Mouse (Mus musculus): Measurements from ENCODE around the gene Spata20. TPM values are rescaled to one million over a fixed set of nuclear protein-coding genes. Genes with fewer than 3 reads are reported as not detected.

The Spata20 gene
- polyA plus RNA-seq, 1 experiment: 1,087 TPM

DNA sequence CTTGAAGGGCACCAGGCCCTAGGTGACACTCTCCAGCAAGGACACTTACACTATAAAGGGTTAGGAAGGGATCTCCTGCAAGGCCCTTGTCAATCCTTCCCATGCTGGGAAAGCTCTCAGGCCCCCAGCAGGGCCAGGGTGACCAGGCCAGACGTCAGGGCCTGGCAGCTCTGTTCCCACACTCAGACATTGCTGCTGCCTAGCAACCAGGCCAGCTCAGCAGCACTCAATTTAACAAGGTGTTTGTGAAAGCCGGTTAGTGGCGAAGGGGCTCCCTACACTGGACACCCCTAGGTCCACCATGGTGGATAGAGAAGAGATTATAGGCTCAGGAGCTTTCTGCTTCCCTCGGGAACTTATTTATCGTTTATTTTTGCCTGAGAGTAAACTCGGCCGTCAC is 44.9 kb downstream of the Spata20 start:
- TF ChIP-seq CTCF (IDR thresholded peaks at IDR 0.05; ENCODE audit: control insufficient read depth, insufficient read depth, insufficient replicate concordance, low read depth, low read length): no peak
- TF ChIP-seq POLR2A (IDR thresholded peaks at IDR 0.05; ENCODE audit: control insufficient read depth, low read depth, low read length): no peak
- H3K27me3 ChIP-seq (ENCODE audit: control insufficient read depth, insufficient read depth, low read length): no peaks in the 10 kb centered on the region
- H3K4me1 ChIP-seq (ENCODE audit: control insufficient read depth, insufficient read depth, low read length): no peaks in the 10 kb centered on the region
- H3K36me3 ChIP-seq (ENCODE audit: control insufficient read depth, insufficient read depth, low read length): no peaks in the 10 kb centered on the region
- H3K27ac ChIP-seq (ENCODE audit: control insufficient read depth, insufficient read depth, low read depth, low read length): no peak overlapping the region
- H3K4me3 ChIP-seq (ENCODE audit: control insufficient read depth, low read depth, low read length): no peak overlapping the region

DNA sequence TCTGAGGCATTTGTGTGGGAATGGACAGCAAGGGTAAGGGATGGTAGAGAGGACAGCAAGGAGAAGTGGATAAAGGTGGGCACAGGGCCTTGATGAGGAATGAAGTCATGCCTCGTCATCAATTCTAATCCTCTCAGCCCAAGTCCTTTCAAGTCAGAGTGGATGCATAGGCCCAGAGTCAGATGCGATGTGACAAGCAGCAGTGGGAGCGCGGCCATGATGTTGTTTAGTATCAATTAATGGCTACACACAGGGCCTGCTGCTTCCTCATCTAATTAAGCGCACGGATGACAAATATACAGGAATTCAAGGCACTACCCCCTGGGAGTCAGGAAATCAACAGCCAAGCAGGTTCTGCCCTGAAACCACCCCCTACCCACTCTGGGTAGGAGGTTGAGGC is 45.6 kb downstream of the Spata20 start:
- H3K4me1 ChIP-seq (ENCODE audit: control insufficient read depth, insufficient read depth, low read length): no peaks in the 10 kb centered on the region
- no peak for TF ChIP-seq CTCF (IDR thresholded peaks at IDR 0.05; ENCODE audit: control insufficient read depth, insufficient read depth, insufficient replicate concordance, low read depth, low read length)
- no peak for TF ChIP-seq POLR2A (IDR thresholded peaks at IDR 0.05; ENCODE audit: control insufficient read depth, low read depth, low read length)
- H3K36me3 ChIP-seq (ENCODE audit: control insufficient read depth, insufficient read depth, low read length): no peaks in the 10 kb centered on the region
- H3K27ac ChIP-seq (ENCODE audit: control insufficient read depth, insufficient read depth, low read depth, low read length): no peak overlapping the region
- no peak overlapping the region for H3K4me3 ChIP-seq (ENCODE audit: control insufficient read depth, low read depth, low read length)
- H3K27me3 ChIP-seq (ENCODE audit: control insufficient read depth, insufficient read depth, low read length): no peaks in the 10 kb centered on the region

- H3K27ac ChIP-seq (ENCODE audit: control insufficient read depth, insufficient read depth, low read depth, low read length): no peak overlapping the region
- H3K36me3 ChIP-seq (ENCODE audit: control insufficient read depth, insufficient read depth, low read length): no peaks in the 10 kb centered on the region
- H3K27me3 ChIP-seq (ENCODE audit: control insufficient read depth, insufficient read depth, low read length): no peaks in the 10 kb centered on the region
- no peak overlapping the region for H3K4me3 ChIP-seq (ENCODE audit: control insufficient read depth, low read depth, low read length)
- H3K4me1 ChIP-seq (ENCODE audit: control insufficient read depth, insufficient read depth, low read length): no peaks in the 10 kb centered on the region
- no peak for TF ChIP-seq CTCF (IDR thresholded peaks at IDR 0.05; ENCODE audit: control insufficient read depth, insufficient read depth, insufficient replicate concordance, low read depth, low read length)
- no peak for TF ChIP-seq POLR2A (IDR thresholded peaks at IDR 0.05; ENCODE audit: control insufficient read depth, low read depth, low read length)
Measured at GRCm38 (mm10) chr11:94429011-94429651, 56.8 kb downstream of the Spata20 start.

Other genes with a start within 250 kb of the Spata20 start
- 0.55 and 0.59 TPM in 2 replicates for gene Wfikkn2, start 240.2 kb downstream of the Spata20 start, polyA plus RNA-seq (2012; rRNA removed)
- gene Gm21885, start 204.3 kb downstream of the Spata20 start, polyA plus RNA-seq (2012; rRNA removed): not detected in 2 replicates
- 8.2 and 10.7 TPM in 2 replicates for gene Luc7l3, start 164.2 kb downstream of the Spata20 start, polyA plus RNA-seq (2012; rRNA removed)
- 80.8 and 89.0 TPM in 2 replicates for gene Ankrd40, start 158.2 kb downstream of the Spata20 start, polyA plus RNA-seq (2012; rRNA removed)
- 123 and 126 TPM in 2 replicates for gene Abcc3, start 93.2 kb downstream of the Spata20 start, polyA plus RNA-seq (2012; rRNA removed)
- 3.4 and 5.1 TPM in 2 replicates for gene Cacna1g, start 12.0 kb downstream of the Spata20 start, polyA plus RNA-seq (2012; rRNA removed)
- 1.7 and 1.8 TPM in 2 replicates for gene Epn3, start 13.8 kb upstream of the Spata20 start, polyA plus RNA-seq (2012; rRNA removed)
- 193 and 197 TPM in 2 replicates for gene Mycbpap, start 35.6 kb upstream of the Spata20 start, polyA plus RNA-seq (2012; rRNA removed)
- 5.1 and 5.4 TPM in 2 replicates for gene Rsad1, start 63.1 kb upstream of the Spata20 start, polyA plus RNA-seq (2012; rRNA removed)
- 0.14 TPM in 1 of 2 replicates, not detected in the other for gene Chad, start 78.9 kb upstream of the Spata20 start, polyA plus RNA-seq (2012; rRNA removed)
- 7.0 and 8.3 TPM in 2 replicates for gene Acsf2, start 115.7 kb upstream of the Spata20 start, polyA plus RNA-seq (2012; rRNA removed)
- 75.9 and 78.0 TPM in 2 replicates for gene Lrrc59, start 143.6 kb upstream of the Spata20 start, polyA plus RNA-seq (2012; rRNA removed)
- 24.0 and 24.2 TPM in 2 replicates for gene Mrpl27, start 167.6 kb upstream of the Spata20 start, polyA plus RNA-seq (2012; rRNA removed)
- gene Eme1, start 167.8 kb upstream of the Spata20 start, polyA plus RNA-seq (2012; rRNA removed): 3.9 and 4.2 TPM in 2 replicates
- 3.3 and 3.4 TPM in 2 replicates for gene Xylt2, start 191.3 kb upstream of the Spata20 start, polyA plus RNA-seq (2012; rRNA removed)
- gene Gm11541, start 218.3 kb upstream of the Spata20 start, polyA plus RNA-seq (2012; rRNA removed): not detected in 2 replicates

Data from testis, adult 2 months (tissue).